Mouse (Mus musculus) limb, embryonic 14.5 days (tissue): ENCODE results near the gene Oxsr1. TPM values are rescaled to one million over a fixed set of nuclear protein-coding genes. Genes with fewer than 3 reads are reported as not detected.

Source experiments
- ATAC-seq: fragments of 200-750 bp; cut with Nextera tagmentation; 2 replicates; pipeline ENCODE4 v1.8.0; 2017; ENCODE audit warnings: low read depth, moderate number of reproducible peaks, moderate TSS enrichment; ENCODE audit not compliant: low FRiP score
- DNase-seq: peaks from one replicate; pipeline ENCODE4 v3.0.0-alpha.2; 2015; ENCODE audit warnings: low spot score
- H3K27ac ChIP-seq: fragments of 300-500 bp; sonication (generic); replicated peaks from 2 replicates; pipeline ENCODE4 v1.5.1; 2014; ENCODE audit warnings: low read depth, mild to moderate bottlenecking, low read length, moderate library complexity, mixed read lengths
- H3K27me3 ChIP-seq: fragments of 300-500 bp; sonication (generic); 2 replicates; pipeline ENCODE4 v1.6.1; 2014; ENCODE audit warnings: low read length, mixed read lengths; ENCODE audit not compliant: control insufficient read depth, insufficient read depth
- H3K36me3 ChIP-seq: fragments of 300-500 bp; sonication (generic); 2 replicates; pipeline ENCODE4 v1.6.1; 2014; ENCODE audit warnings: mild to moderate bottlenecking, low read length, moderate library complexity, mixed read lengths; ENCODE audit not compliant: control insufficient read depth, insufficient read depth
- H3K4me1 ChIP-seq: fragments of 300-500 bp; sonication (generic); 2 replicates; pipeline ENCODE4 v1.6.1; 2014; ENCODE audit warnings: antibody characterized with exemption, low read length, mixed read lengths; ENCODE audit not compliant: control insufficient read depth, insufficient read depth
- H3K4me2 ChIP-seq: fragments of 300-500 bp; sonication (generic); replicated peaks from 2 replicates; pipeline ENCODE4 v1.6.1; 2014; ENCODE audit warnings: low read depth, mild to moderate bottlenecking, low read length, moderate library complexity; ENCODE audit not compliant: severe bottlenecking
- H3K4me3 ChIP-seq: fragments of 300-500 bp; sonication (generic); replicated peaks from 2 replicates; pipeline ENCODE4 v1.5.1; 2014; ENCODE audit warnings: low read length
- H3K9ac ChIP-seq: fragments of 300-500 bp; sonication (generic); 2 replicates; pipeline ENCODE4 v1.6.1; 2014; ENCODE audit warnings: mild to moderate bottlenecking, low read depth, low read length, moderate library complexity; ENCODE audit not compliant: severe bottlenecking
- H3K9me3 ChIP-seq: fragments of 300-500 bp; sonication (generic); 2 replicates; pipeline ENCODE4 v1.6.1; 2016; ENCODE audit warnings: low read length; ENCODE audit not compliant: control insufficient read depth
- POLR2A ChIP-seq: fragments of 200-500 bp; IDR thresholded peaks from 2 replicates; pipeline ENCODE4 v1.8.0; 2012; ENCODE audit warnings: inconsistent platforms, mild to moderate bottlenecking, moderate library complexity, borderline replicate concordance; ENCODE audit not compliant: insufficient read depth, insufficient read length; ENCODE audit errors: extremely low read depth
- WGBS: fragments of 180-500 bp; shearing (Covaris S2); extraction: QIAGEN DNeasy Blood & Tissue Kit; methylation state at CpG from one replicate; pipeline ENCODE4 v1.1.7; 2014; 5-methylcytosine and 5-hydroxymethylcytosine counted together
- polyA plus RNA-seq, 2 experiments: library from polyadenylated mRNA; depleted of rRNA in 1 of 2; stranded (reverse) in 1 of 2; unstranded in 1 of 2; fragments of >200 nt; fragmentation: Nextera tagmentation in 1 of 2; extraction: Ambion mirVana in 1 of 2; gene quantifications; 2 replicates each; pipeline versions ENCODE4 v1.2.1 to v1.2.3; 2012 to 2014

Gene Oxsr1
- polyA plus RNA-seq, 2 experiments, result 16.0 to 35.4 TPM

GRCm38 (mm10) chr9:119338350-119338749, 16.1 kb upstream of the Oxsr1 start:
- Histone ChIP-seq H3K4me1 (peaks cover 20% of the 10 kb centered on the region), H3K27me3 (no peaks in the 10 kb centered on the region), H3K4me2 (no peak overlapping the region), H3K9me3 (no peaks in the 10 kb centered on the region), H3K36me3 (peaks cover 13% of the 10 kb centered on the region), H3K9ac (no peak overlapping the region), H3K4me3 (no peak overlapping the region), H3K27ac (no peak overlapping the region)
- TF ChIP-seq POLR2A, result no peak
- WGBS, result 96% methylated on average over 3 of the region's 3 CpGs
- DNase-seq (no peak), ATAC-seq (no peak)

GRCm38 (mm10) chr9:119337842-119338241, 15.6 kb upstream of the Oxsr1 start:
- Histone ChIP-seq H3K36me3 (peaks cover 9% of the 10 kb centered on the region), H3K4me2 (no peak overlapping the region), H3K4me1 (peaks cover 20% of the 10 kb centered on the region), H3K9ac (no peak overlapping the region), H3K9me3 (no peaks in the 10 kb centered on the region), H3K27me3 (no peaks in the 10 kb centered on the region), H3K4me3 (no peak overlapping the region), H3K27ac (no peak overlapping the region)
- 86% methylated on average over 14 of the region's 14 CpGs for WGBS
- no peak for ATAC-seq
- DNase-seq, result no peak
- no peak for TF ChIP-seq POLR2A

- Histone ChIP-seq H3K4me2 (no peak overlapping the region), H3K27ac (no peak overlapping the region), H3K9ac (no peak overlapping the region), H3K36me3 (peaks cover 9% of the 10 kb centered on the region), H3K9me3 (no peaks in the 10 kb centered on the region), H3K4me3 (no peak overlapping the region), H3K27me3 (no peaks in the 10 kb centered on the region), H3K4me1 (peaks cover 10% of the 10 kb centered on the region)
- DNase-seq, result no peak
- ATAC-seq, result no peak
- WGBS, result 70% methylated on average over 4 of the region's 4 CpGs
- no peak for TF ChIP-seq POLR2A
These were observed 13.3 kb upstream of the Oxsr1 start for GRCm38 (mm10) chr9:119335571-119335970.

GRCm38 (mm10) chr9:119334834-119335233, 12.6 kb upstream of the Oxsr1 start:
- Histone ChIP-seq H3K4me3 (no peak overlapping the region), H3K27ac (no peak overlapping the region), H3K9me3 (no peaks in the 10 kb centered on the region), H3K4me1 (0 out of 2 replicates have a peak, but pooled peaks cover 3% of the 10 kb centered on the region), H3K36me3 (peaks cover 9% of the 10 kb centered on the region), H3K4me2 (no peak overlapping the region), H3K27me3 (no peaks in the 10 kb centered on the region), H3K9ac (no peak overlapping the region)
- no peak for DNase-seq
- TF ChIP-seq POLR2A, result no peak
- no peak for ATAC-seq
- 74% methylated on average over 2 of the region's 2 CpGs for WGBS

GRCm38 (mm10) chr9:119334324-119334723, 12.1 kb upstream of the Oxsr1 start:
- 51% methylated on average over 10 of the region's 10 CpGs for WGBS
- no peaks in the 10 kb centered on the region for H3K27me3 ChIP-seq
- no peaks in the 10 kb centered on the region for H3K4me1 ChIP-seq
- no peak overlapping the region for H3K27ac ChIP-seq
- no peaks in the 10 kb centered on the region for H3K9me3 ChIP-seq
- TF ChIP-seq POLR2A, result no peak
- no peak for DNase-seq
- no peak overlapping the region for H3K4me3 ChIP-seq
- no peak overlapping the region for H3K9ac ChIP-seq
- no peak for ATAC-seq
- H3K36me3 ChIP-seq, result peaks cover 9% of the 10 kb centered on the region
- no peak overlapping the region for H3K4me2 ChIP-seq

GRCm38 (mm10) chr9:119330186-119330963, 8.1 kb upstream of the Oxsr1 start:
- Histone ChIP-seq H3K4me2 (no peak overlapping the region), H3K27ac (no peak overlapping the region), H3K4me1 (no peaks in the 10 kb centered on the region), H3K4me3 (no peak overlapping the region), H3K9ac (no peak overlapping the region), H3K27me3 (no peaks in the 10 kb centered on the region), H3K36me3 (no peaks in the 10 kb centered on the region), H3K9me3 (no peaks in the 10 kb centered on the region)
- DNase-seq, result no peak
- TF ChIP-seq POLR2A, result no peak
- ATAC-seq, result no peak
- 86% methylated on average over 15 of the region's 15 CpGs for WGBS
